Mouse (Mus musculus): ENCODE results near the gene Olfr148.
A peak's percentile ranks its signal among the peaks of the same experiment; 100 is the strongest.

Olfr148 gene

GRCm38 (mm10) chr9:39610355-39610754 lies at the start of gene Olfr148:
Gene Olfr148 (plus strand): TSS chr9:39610655.
- no peak for DNase-seq (ENCODE audit: low read depth, low spot score)

GRCm38 (mm10) chr9:39575469-39575868 lies 35.0 kb upstream of the Olfr148 start, which contains the start of gene Olfr959:
Gene Olfr959 (minus strand): TSS chr9:39575569.
- no peak for DNase-seq (ENCODE audit: low read depth, low spot score)

- DNase-seq (ENCODE audit: low read depth, low spot score), result no peak
Measured at GRCm38 (mm10) chr9:39577050-39577449, 33.4 kb upstream of the Olfr148 start.

- DNase-seq (ENCODE audit: low read depth, low spot score), result peak; percentile 44
Measured at GRCm38 (mm10) chr9:39602536-39603332, 7.7 kb upstream of the Olfr148 start.

- no peak for DNase-seq (ENCODE audit: low read depth, low spot score)
Measured at GRCm38 (mm10) chr9:39603333-39603845, 7.1 kb upstream of the Olfr148 start.

GRCm38 (mm10) chr9:39603999-39604453 lies 6.4 kb upstream of the Olfr148 start, which contains the start of gene AW551984:
Gene AW551984 (minus strand): TSS chr9:39604403.
- DNase-seq (ENCODE audit: low read depth, low spot score), result no peak

- DNase-seq (ENCODE audit: low read depth, low spot score), result no peak
Measured at GRCm38 (mm10) chr9:39608497-39608896, 2.0 kb upstream of the Olfr148 start.

GRCm38 (mm10) chr9:39611953-39612352 lies 1.5 kb downstream of the Olfr148 start:
- no peak for DNase-seq (ENCODE audit: low read depth, low spot score)

- DNase-seq (ENCODE audit: low read depth, low spot score), result no peak
Measured at GRCm38 (mm10) chr9:39621073-39621472, 10.6 kb downstream of the Olfr148 start, which contains the start of gene Olfr960. Gene Olfr960 (plus strand): TSS chr9:39621373.

- DNase-seq (ENCODE audit: low read depth, low spot score), result no peak
Measured at GRCm38 (mm10) chr9:39623783-39624182, 13.3 kb downstream of the Olfr148 start.

- no peak for DNase-seq (ENCODE audit: low read depth, low spot score)
Measured at GRCm38 (mm10) chr9:39624711-39625110, 14.3 kb downstream of the Olfr148 start.

- DNase-seq (ENCODE audit: low read depth, low spot score), result no peak
Measured at GRCm38 (mm10) chr9:39629069-39629468, 18.6 kb downstream of the Olfr148 start.

GRCm38 (mm10) chr9:39633913-39634594 lies 23.6 kb downstream of the Olfr148 start:
- peak; percentile 44 for DNase-seq (ENCODE audit: low read depth, low spot score)

GRCm38 (mm10) chr9:39644785-39645184 lies 34.3 kb downstream of the Olfr148 start, which contains the start of gene Olfr961:
Gene Olfr961 (plus strand): TSS chr9:39645085.
- no peak for DNase-seq (ENCODE audit: low read depth, low spot score)

- DNase-seq (ENCODE audit: low read depth, low spot score), result no peak
Measured at GRCm38 (mm10) chr9:39647382-39647781, 36.9 kb downstream of the Olfr148 start.

- peak; percentile 21 for DNase-seq (ENCODE audit: low read depth, low spot score)
Measured at GRCm38 (mm10) chr9:39654756-39655396, 44.4 kb downstream of the Olfr148 start.
